Mouse (Mus musculus): ENCODE results near the gene Jrkl. TPM values are rescaled to one million over a fixed set of nuclear protein-coding genes. Genes with fewer than 3 reads are reported as not detected.

Gene Jrkl
- total and polyA plus RNA-seq, 3 experiments: 2.4 to 3.7 (median 2.5) TPM

- no peak overlapping the region for H3K4me3 ChIP-seq (replicated peaks in 1 of 3; ENCODE audit: low read depth in 2 of 3, low read length in 2 of 3, poor library complexity in 1 of 3)
- no peak overlapping the region for H3K4me2 ChIP-seq (ENCODE audit: insufficient read depth, low read depth, poor library complexity, severe bottlenecking)
- dilution Hi-C loops (cut with MboI; ENCODE audit: extremely low pct_ligation_motif_present, extremely low pct_unique_long_range_greater_than_20kb, low sequenced_read_pairs): no loop called here
- peaks cover 0 to 9% of the 10 kb centered on the region in 2 experiments; a peak in 1 of 4 replicates for H3K4me1 ChIP-seq (ENCODE audit: control insufficient read depth in 1 of 2, insufficient read depth in 2 of 2)
- TF ChIP-seq BHLHE40 (IDR thresholded peaks at IDR 0.05; ENCODE audit: low read depth, low read length) (no peak), MAFK (IDR thresholded peaks at IDR 0.05; ENCODE audit: insufficient replicate concordance, low read length) (no peak), CTCF (conservative IDR thresholded peaks at IDR 0.05 in 1 of 2, IDR thresholded peaks at IDR 0.05 in 1 of 2; ENCODE audit: low read depth in 2 of 2, low read length in 2 of 2) (peak in 1 of 2 experiments; percentile 80; a peak in 2 of 4 replicates), KAT2A (IDR thresholded peaks at IDR 0.05; ENCODE audit: insufficient replicate concordance, low read length) (no peak), ZKSCAN1 (IDR thresholded peaks at IDR 0.05; ENCODE audit: borderline replicate concordance, low read depth, low read length) (no peak), ZC3H11A (IDR thresholded peaks at IDR 0.05; ENCODE audit: low read depth, low read length) (peak; percentile 56; the same call in 1 of the 2 replicates), POLR2AphosphoS2 (IDR thresholded peaks at IDR 0.05; ENCODE audit: low read depth, low read length) (no peak), RAD21 (IDR thresholded peaks at IDR 0.05; ENCODE audit: low read depth, low read length) (peak; percentile 80), SMC3 (IDR thresholded peaks at IDR 0.05; ENCODE audit: low read depth, low read length) (peak; percentile 80), NELFE (IDR thresholded peaks at IDR 0.05; ENCODE audit: low read depth, low read length) (no peak)
- H3K9ac ChIP-seq (ENCODE audit: insufficient read depth, low read depth): no peak overlapping the region
- peaks cover 13% of the 10 kb centered on the region for H3K79me2 ChIP-seq (replicated peaks; ENCODE audit: control insufficient read depth, extremely low read depth, insufficient read depth, poor library complexity, severe bottlenecking)
- in situ Hi-C loops (cut with MboI; ENCODE audit: low pct_ligation_motif_present, low pct_unique_long_range_greater_than_20kb, low sequenced_read_pairs): no loop called here
- H3K36me3 ChIP-seq (replicated peaks in 1 of 2; ENCODE audit: control insufficient read depth in 1 of 2, insufficient read depth in 1 of 2, low read length in 1 of 2): no peaks in the 10 kb centered on the region
- H3K27me3 ChIP-seq (replicated peaks): no peaks in the 10 kb centered on the region
- peak; percentile 52 for DNase-seq (ENCODE audit: extremely low read depth)
- H3K9me3 ChIP-seq (replicated peaks; ENCODE audit: low read length): no peaks in the 10 kb centered on the region
- no peak overlapping the region for H3K27ac ChIP-seq (ENCODE audit: insufficient read depth, low read depth)
These were observed 3.3 kb downstream of the Jrkl start for GRCm38 (mm10) chr9:13242321-13242720.

- TF ChIP-seq ZC3H11A (IDR thresholded peaks at IDR 0.05; ENCODE audit: low read depth, low read length) (peak; percentile 82), NELFE (IDR thresholded peaks at IDR 0.05; ENCODE audit: low read depth, low read length) (0 out of 2 replicates have a peak, but pooled peaks have one; percentile 18), SMC3 (IDR thresholded peaks at IDR 0.05; ENCODE audit: low read depth, low read length) (peak; percentile 85), ZKSCAN1 (IDR thresholded peaks at IDR 0.05; ENCODE audit: borderline replicate concordance, low read depth, low read length) (no peak), ZNF384 (IDR thresholded peaks at IDR 0.05; ENCODE audit: low read depth, low read length) (peak; percentile 90), CTCF (conservative IDR thresholded peaks at IDR 0.05 in 1 of 2, IDR thresholded peaks at IDR 0.05 in 1 of 2; ENCODE audit: low read depth in 2 of 2, low read length in 2 of 2) (peak; percentile 37 to 92), IRF4 (IDR thresholded peaks at IDR 0.05; ENCODE audit: low read depth, low read length) (no peak), MAZ (IDR thresholded peaks at IDR 0.05; ENCODE audit: low read depth, low read length) (no peak)
- Histone ChIP-seq H3K4me2 (ENCODE audit: insufficient read depth, low read depth, poor library complexity, severe bottlenecking) (no peak overlapping the region), H3K9me3 (replicated peaks; ENCODE audit: low read length) (peaks cover 9% of the 10 kb centered on the region), H3K4me3 (replicated peaks in 1 of 3; ENCODE audit: low read depth in 2 of 3, low read length in 2 of 3, poor library complexity in 1 of 3) (no peak overlapping the region), H3K79me2 (replicated peaks; ENCODE audit: control insufficient read depth, extremely low read depth, insufficient read depth, poor library complexity, severe bottlenecking) (no peaks in the 10 kb centered on the region), H3K4me1 (ENCODE audit: control insufficient read depth in 1 of 2, insufficient read depth in 2 of 2) (peaks cover 0 to 5% of the 10 kb centered on the region in 2 experiments; a peak in 1 of 4 replicates), H3K9ac (ENCODE audit: insufficient read depth, low read depth) (no peak overlapping the region), H3K27me3 (replicated peaks) (no peaks in the 10 kb centered on the region), H3K27ac (ENCODE audit: insufficient read depth, low read depth) (no peak overlapping the region), H3K36me3 (replicated peaks in 1 of 2; ENCODE audit: control insufficient read depth in 1 of 2, insufficient read depth in 1 of 2, low read length in 1 of 2) (no peaks in the 10 kb centered on the region)
- peak; percentile 47 for DNase-seq (ENCODE audit: extremely low read depth)
- in situ Hi-C loops (cut with MboI; ENCODE audit: low pct_ligation_motif_present, low pct_unique_long_range_greater_than_20kb, low sequenced_read_pairs) (no loop called here), dilution Hi-C loops (cut with MboI; ENCODE audit: extremely low pct_ligation_motif_present, extremely low pct_unique_long_range_greater_than_20kb, low sequenced_read_pairs) (no loop called here)
These were observed 13.9 kb downstream of the Jrkl start for GRCm38 (mm10) chr9:13231545-13232216.

Measured in CH12.LX (cell line).